Mouse (Mus musculus) CH12.LX (cell line): ENCODE data around the gene Ap3d1. TPM values are rescaled to one million over a fixed set of nuclear protein-coding genes. Genes with fewer than 3 reads are reported as not detected.

Source experiments
- DNase-seq: peaks from one replicate; pipeline ENCODE4 v3.0.0-alpha.2; 2013; ENCODE audit errors: extremely low read depth
- H3K27ac ChIP-seq: 2 replicates; pipeline ENCODE4 v1.5.1; 2012; ENCODE audit warnings: low read depth, mild to moderate bottlenecking, control low read depth, moderate library complexity; ENCODE audit not compliant: insufficient read depth
- H3K27me3 ChIP-seq: replicated peaks from 2 replicates; pipeline ENCODE3; 2012; ENCODE audit warnings: inconsistent platforms
- H3K36me3 ChIP-seq, 2 experiments: replicated peaks in 1 of 2; 2 replicates each; pipeline versions ENCODE3 to v1.6.1; 2012; ENCODE audit warnings: inconsistent platforms in 1 of 2, low read length in 1 of 2, mild to moderate bottlenecking in 1 of 2, mixed read lengths in 1 of 2, moderate library complexity in 1 of 2; ENCODE audit not compliant: control insufficient read depth in 1 of 2, insufficient read depth in 1 of 2
- H3K4me1 ChIP-seq, 2 experiments: 2 replicates each; pipeline ENCODE4 v1.6.1; 2012; ENCODE audit warnings: inconsistent platforms in 1 of 2, moderate library complexity in 1 of 2; ENCODE audit not compliant: insufficient read depth in 2 of 2, control insufficient read depth in 1 of 2
- H3K4me2 ChIP-seq: 2 replicates; pipeline ENCODE4 v1.6.1; 2012; ENCODE audit warnings: low read depth, mild to moderate bottlenecking, control low read depth; ENCODE audit not compliant: poor library complexity, insufficient read depth, severe bottlenecking
- H3K4me3 ChIP-seq, 3 experiments: fragments of 150-350 bp in 1 of 3; sonication (generic) in 1 of 3; replicated peaks in 1 of 3; 2 replicates each; pipeline versions ENCODE3 to v1.5.1; 2011 to 2012; ENCODE audit warnings: low read depth in 2 of 3, low read length in 2 of 3, mild to moderate bottlenecking in 2 of 3, moderate library complexity in 2 of 3, control low read depth in 1 of 3, improper control_type of control experiment in 1 of 3, inconsistent platforms in 1 of 3, mixed read lengths in 1 of 3; ENCODE audit not compliant: poor library complexity in 1 of 3
- H3K79me2 ChIP-seq: replicated peaks from 2 replicates; pipeline ENCODE4 v1.6.1; 2012; ENCODE audit warnings: mild to moderate bottlenecking, moderate library complexity; ENCODE audit not compliant: control insufficient read depth, poor library complexity, insufficient read depth, severe bottlenecking; ENCODE audit errors: extremely low read depth
- H3K9ac ChIP-seq: 2 replicates; pipeline ENCODE4 v1.6.1; 2012; ENCODE audit warnings: low read depth, mild to moderate bottlenecking, control low read depth, moderate library complexity; ENCODE audit not compliant: insufficient read depth
- H3K9me3 ChIP-seq: replicated peaks from 2 replicates; pipeline ENCODE3; 2012; ENCODE audit warnings: low read length, inconsistent platforms, mixed read lengths
- BHLHE40 ChIP-seq: IDR thresholded peaks from 2 replicates; pipeline ENCODE4 v1.6.1; 2011; ENCODE audit warnings: mild to moderate bottlenecking, low read depth, low read length, improper control_type of control experiment
- EP300 ChIP-seq: IDR thresholded peaks from 2 replicates; pipeline ENCODE4 v1.6.1; 2011; ENCODE audit warnings: low read length, improper control_type of control experiment
- HCFC1 ChIP-seq: IDR thresholded peaks from 2 replicates; pipeline ENCODE4 v1.6.1; 2012; ENCODE audit warnings: low read depth, mild to moderate bottlenecking, inconsistent platforms, low read length, improper control_type of control experiment
- MXI1 ChIP-seq: IDR thresholded peaks from 2 replicates; pipeline ENCODE4 v1.6.1; 2011; ENCODE audit warnings: mild to moderate bottlenecking, low read depth, low read length, improper control_type of control experiment
- NRF1 ChIP-seq: IDR thresholded peaks from 2 replicates; pipeline ENCODE4 v1.6.1; 2014; ENCODE audit warnings: low read depth, mild to moderate bottlenecking, inconsistent platforms, low read length, improper control_type of control experiment, moderate library complexity
- PAX5 ChIP-seq: IDR thresholded peaks from 2 replicates; pipeline ENCODE4 v1.6.1; 2012; ENCODE audit warnings: low read length, inconsistent platforms, mixed read lengths
- RAD21 ChIP-seq: IDR thresholded peaks from 2 replicates; pipeline ENCODE4 v1.6.1; 2011; ENCODE audit warnings: low read depth, mild to moderate bottlenecking, low read length, improper control_type of control experiment, moderate library complexity
- SIN3A ChIP-seq: IDR thresholded peaks from 2 replicates; pipeline ENCODE4 v1.6.1; 2012; ENCODE audit warnings: low read length, improper control_type of control experiment, inconsistent platforms
- TBP ChIP-seq: conservative IDR thresholded peaks from 2 replicates; pipeline ENCODE4 v1.6.1; 2011; ENCODE audit warnings: low read depth, low read length, improper control_type of control experiment
- TCF12 ChIP-seq: IDR thresholded peaks from 2 replicates; pipeline ENCODE4 v1.6.1; 2014; ENCODE audit warnings: low read depth, mild to moderate bottlenecking, inconsistent platforms, low read length, improper control_type of control experiment
- dilution Hi-C: fragments of 300-500 bp; cut with MboI; formaldehyde crosslinking; loops from 2 replicates; pipeline ENCODE4 v1.14.3; 2020; ENCODE audit warnings: low sequenced_read_pairs; ENCODE audit not compliant: extremely low pct_unique_long_range_greater_than_20kb, extremely low pct_ligation_motif_present
- in situ Hi-C: fragments of 300-500 bp; cut with MboI; formaldehyde crosslinking; loops from 3 replicates; pipeline ENCODE4 v1.14.3; 2019; ENCODE audit warnings: low sequenced_read_pairs, low pct_ligation_motif_present, low pct_unique_long_range_greater_than_20kb, mixed read lengths
- polyA plus RNA-seq: library from polyadenylated mRNA; unstranded; fragments of >175 nt; gene quantifications from 2 replicates; pipeline ENCODE4 v1.2.1, GENCODE M21; 2012; ENCODE audit warnings: low read depth; ENCODE audit not compliant: insufficient read length
- total RNA-seq, 2 experiments: library from RNA; depleted of rRNA; stranded (reverse); fragments of 300-350 nt in 1 of 2; fragments of >200 nt in 1 of 2; gene quantifications; 2 replicates each; pipeline ENCODE4 v1.2.3; 2012 to 2014

Gene Ap3d1
- total and polyA plus RNA-seq, 3 experiments: 28.4 to 57.0 (median 49.4) TPM

DNA sequence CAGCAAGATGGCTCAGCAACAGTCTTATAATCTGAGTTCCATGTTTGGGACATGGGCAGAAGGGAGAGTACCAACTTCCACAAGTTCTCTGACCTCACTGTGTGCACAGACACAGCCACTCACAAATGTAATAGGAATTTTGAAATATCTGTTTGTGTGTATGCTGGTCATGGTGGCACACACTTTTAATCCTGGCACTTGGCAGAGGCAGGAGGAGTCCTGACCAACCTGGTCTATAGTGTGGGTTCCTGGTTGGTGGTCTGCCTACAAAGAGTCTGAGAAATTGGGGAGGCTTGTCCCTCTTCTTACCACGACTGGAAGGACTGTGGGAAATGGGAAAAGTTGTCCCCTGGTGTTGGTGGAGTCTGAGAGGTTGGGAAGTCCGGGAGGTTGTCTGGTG lies 14.4 kb upstream of the Ap3d1 start:
- TF ChIP-seq EP300 (no peak), RAD21 (no peak), PAX5 (no peak)
- no peaks in the 10 kb centered on the region for H3K9me3 ChIP-seq
- peaks cover 63% of the 10 kb centered on the region for H3K79me2 ChIP-seq
- peak overlapping the region; percentile 93 to 98 (median 96) for H3K4me3 ChIP-seq
- in situ Hi-C loops: no loop called here
- peaks cover 26 to 61% of the 10 kb centered on the region in 2 experiments for H3K4me1 ChIP-seq
- no peak overlapping the region for H3K27ac ChIP-seq
- H3K36me3 ChIP-seq: peaks cover 0 to 29% of the 10 kb centered on the region in 2 experiments
- dilution Hi-C loops: no loop called here
- no peaks in the 10 kb centered on the region for H3K27me3 ChIP-seq
- H3K9ac ChIP-seq: peak overlapping the region; percentile 96
- no peak for DNase-seq
- peak overlapping the region; percentile 52 for H3K4me2 ChIP-seq

DNA sequence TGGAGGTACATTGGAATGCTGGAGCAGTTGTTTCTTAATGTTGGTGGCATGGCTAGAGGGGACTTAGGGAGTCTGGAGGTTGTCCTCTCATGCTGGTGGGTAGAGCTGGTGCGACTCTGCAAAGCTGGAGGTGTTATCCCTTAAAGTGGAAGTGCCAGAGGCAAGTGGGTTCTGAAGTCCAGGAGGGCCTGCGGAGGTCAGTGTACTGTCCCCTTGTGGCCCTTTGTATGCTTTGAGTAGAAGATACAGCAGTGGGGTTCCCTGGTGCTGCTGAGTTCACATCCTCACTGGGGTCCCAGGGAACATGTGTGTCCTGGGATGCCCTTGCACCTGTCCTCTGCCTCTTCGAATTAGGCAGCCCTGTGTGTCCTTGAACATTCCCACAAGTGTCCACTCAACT lies 14.0 kb upstream of the Ap3d1 start:
- Histone ChIP-seq H3K79me2 (peaks cover 59% of the 10 kb centered on the region), H3K27me3 (no peaks in the 10 kb centered on the region), H3K9ac (peak overlapping the region; percentile 96), H3K4me2 (peak overlapping the region; percentile 52), H3K4me1 (peaks cover 28 to 63% of the 10 kb centered on the region in 2 experiments), H3K36me3 (peaks cover 0 to 26% of the 10 kb centered on the region in 2 experiments), H3K9me3 (no peaks in the 10 kb centered on the region), H3K27ac (no peak overlapping the region), H3K4me3 (peak overlapping the region; percentile 93 to 98 (median 96))
- dilution Hi-C loops (no loop called here), in situ Hi-C loops (no loop called here)
- TF ChIP-seq MXI1 (0 out of 2 replicates have a peak, but pooled peaks have one; percentile 33), NRF1 (no peak)
- no peak for DNase-seq

DNA sequence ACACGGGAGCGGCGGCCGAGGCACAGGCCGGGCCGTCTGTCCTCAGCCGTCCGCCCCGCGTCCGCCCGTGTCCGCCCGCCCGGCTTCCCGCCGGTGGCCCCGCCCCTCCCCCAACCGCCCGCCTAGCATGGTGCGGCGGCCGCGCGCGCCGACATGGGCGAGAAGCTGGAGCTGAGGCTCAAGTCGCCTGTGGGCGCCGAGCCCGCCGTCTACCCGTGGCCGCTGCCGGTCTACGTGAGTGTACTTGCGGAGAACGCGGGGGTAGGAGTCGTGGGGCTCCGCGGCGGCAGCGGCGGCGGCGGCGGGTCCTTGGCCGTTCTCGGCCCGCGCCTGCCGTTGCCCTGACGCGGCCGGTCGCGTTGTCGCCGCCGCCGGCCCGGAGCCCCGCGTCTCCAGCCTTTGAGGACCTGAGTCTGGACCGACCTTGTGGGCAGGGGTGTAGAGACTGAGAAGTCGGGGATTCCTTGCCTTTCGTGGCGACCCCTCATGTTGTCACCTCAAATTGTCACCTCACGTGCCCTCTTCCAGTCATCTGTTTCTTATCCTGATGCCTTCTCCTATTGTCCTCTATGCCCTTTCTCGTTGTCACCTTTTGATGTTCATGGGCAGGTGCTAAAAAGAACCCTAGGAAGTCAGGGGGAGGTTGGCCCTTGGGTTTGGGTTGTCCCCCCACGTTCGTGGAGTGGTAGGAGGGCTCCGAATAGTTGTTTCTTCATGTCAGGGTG lies 13.4 kb upstream of the Ap3d1 start:
- H3K79me2 ChIP-seq: peaks cover 52% of the 10 kb centered on the region
- TF ChIP-seq SIN3A (peak; percentile 38; the same call in 1 of the 2 replicates), BHLHE40 (peak; percentile 63), TBP (no peak), HCFC1 (no peak), TCF12 (no peak)
- peak overlapping the region; percentile 93 to 98 (median 96) for H3K4me3 ChIP-seq
- H3K27me3 ChIP-seq: no peaks in the 10 kb centered on the region
- DNase-seq: no peak
- H3K9me3 ChIP-seq: no peaks in the 10 kb centered on the region
- H3K4me2 ChIP-seq: peak overlapping the region; percentile 52
- peaks cover 0 to 22% of the 10 kb centered on the region in 2 experiments for H3K36me3 ChIP-seq
- dilution Hi-C loops (no loop called here), in situ Hi-C loops (no loop called here)
- H3K4me1 ChIP-seq: peaks cover 28 to 57% of the 10 kb centered on the region in 2 experiments
- H3K27ac ChIP-seq: peak overlapping the region; percentile 38
- peak overlapping the region; percentile 96 for H3K9ac ChIP-seq
